Mouse (Mus musculus) myocyte (in vitro differentiated cells): ENCODE measurements around the gene Luzp1. TPM values are rescaled to one million over a fixed set of nuclear protein-coding genes. Genes with fewer than 3 reads are reported as not detected.
A peak's percentile ranks its signal among the peaks of the same experiment; 100 is the strongest.

Source experiments
- H3K27me3 ChIP-seq: one replicate; pipeline ENCODE4 v1.6.1; 2011; ENCODE audit not compliant: control insufficient read depth, insufficient read depth, insufficient read length
- H3K36me3 ChIP-seq: one replicate; pipeline ENCODE4 v1.6.1; 2011; ENCODE audit not compliant: control insufficient read depth, insufficient read depth
- H3K4me2 ChIP-seq: one replicate; pipeline ENCODE4 v1.6.1; 2011; ENCODE audit warnings: low read depth, control low read depth
- H3K4me3 ChIP-seq: one replicate; pipeline ENCODE4 v1.5.1; 2011; ENCODE audit warnings: mild to moderate bottlenecking, control low read depth, moderate library complexity
- H3K79me2 ChIP-seq: one replicate; pipeline ENCODE4 v1.6.1; 2011; ENCODE audit not compliant: control insufficient read depth, insufficient read depth
- H3ac ChIP-seq: one replicate; pipeline ENCODE4 v1.6.1; 2011; ENCODE audit not compliant: control insufficient read depth, insufficient read length
- CEBPB ChIP-seq: IDR thresholded peaks from 2 replicates; pipeline ENCODE4 v1.6.1; 2011; ENCODE audit warnings: mild to moderate bottlenecking, moderate library complexity; ENCODE audit not compliant: poor library complexity, insufficient read depth, severe bottlenecking
- E2F4 ChIP-seq: IDR thresholded peaks from one replicate; pipeline ENCODE4 v1.6.1; 2011; ENCODE audit warnings: mild to moderate bottlenecking, control low read depth, moderate library complexity; ENCODE audit not compliant: insufficient read depth
- MAX ChIP-seq: IDR thresholded peaks from one replicate; pipeline ENCODE4 v1.6.1; 2011; ENCODE audit warnings: low read depth, mild to moderate bottlenecking, control low read depth
- MYOD1 ChIP-seq, 3 experiments: IDR thresholded peaks; one replicate each; pipeline ENCODE4 v1.6.1; 2011; ENCODE audit warnings: control low read depth in 2 of 3, low read depth in 2 of 3, mild to moderate bottlenecking in 2 of 3, moderate library complexity in 1 of 3; ENCODE audit not compliant: insufficient read length in 2 of 3, control insufficient read depth in 1 of 3
- MYOG ChIP-seq, 3 experiments: IDR thresholded peaks; one replicate each; pipeline ENCODE4 v1.6.1; 2011; ENCODE audit warnings: control low read depth in 2 of 3, low read depth in 2 of 3, mild to moderate bottlenecking in 2 of 3; ENCODE audit not compliant: insufficient read length in 2 of 3, control insufficient read depth in 1 of 3, insufficient read depth in 1 of 3
- POLR2A ChIP-seq: IDR thresholded peaks from one replicate; pipeline ENCODE4 v1.6.1; 2011; ENCODE audit warnings: low read depth, mild to moderate bottlenecking, control low read depth, moderate library complexity; ENCODE audit not compliant: insufficient read length
- POLR2AphosphoS2 ChIP-seq: IDR thresholded peaks from one replicate; pipeline ENCODE4 v1.6.1; 2011; ENCODE audit warnings: low read depth, control low read depth; ENCODE audit not compliant: insufficient read length
- REST ChIP-seq: IDR thresholded peaks from one replicate; pipeline ENCODE4 v1.6.1; 2011; ENCODE audit warnings: mild to moderate bottlenecking, control low read depth, moderate library complexity; ENCODE audit not compliant: insufficient read depth, insufficient read length
- SRF ChIP-seq: IDR thresholded peaks from one replicate; pipeline ENCODE4 v1.6.1; 2011; ENCODE audit warnings: low read depth; ENCODE audit not compliant: control insufficient read depth, insufficient read length
- TCF12 ChIP-seq: IDR thresholded peaks from one replicate; pipeline ENCODE4 v1.6.1; 2011; ENCODE audit warnings: mild to moderate bottlenecking, control low read depth; ENCODE audit not compliant: poor library complexity, insufficient read depth, severe bottlenecking
- TCF3 ChIP-seq: IDR thresholded peaks from one replicate; pipeline ENCODE4 v1.6.1; 2011; ENCODE audit warnings: low read depth, control low read depth; ENCODE audit not compliant: insufficient read length
- USF1 ChIP-seq: IDR thresholded peaks from one replicate; pipeline ENCODE4 v1.6.1; 2011; ENCODE audit warnings: low read depth, mild to moderate bottlenecking, control low read depth, moderate library complexity
- polyA plus RNA-seq: library from polyadenylated mRNA; unstranded; fragments of >200 nt; fragmentation: generic; extraction: Trizol; gene quantifications from one replicate; pipeline ENCODE4 v1.2.1, GENCODE M21; 2012; ENCODE audit warnings: missing spikeins

Luzp1 gene
- polyA plus RNA-seq, 1 experiment: 12.5 TPM

GRCm38 (mm10) chr4:136512905-136513304, 43.3 kb downstream of the Luzp1 start:
- Histone ChIP-seq H3ac (no peak overlapping the region), H3K79me2 (peaks cover 99% of the 10 kb centered on the region), H3K27me3 (no peaks in the 10 kb centered on the region), H3K36me3 (no peaks in the 10 kb centered on the region), H3K4me2 (peak overlapping the region; percentile 5), H3K4me3 (no peak overlapping the region)
- TF ChIP-seq MYOG (IDR thresholded peaks at IDR 0.05; ENCODE audit: control insufficient read depth in 1 of 3, insufficient read depth in 1 of 3, insufficient read length in 2 of 3, low read depth in 2 of 3) (peak in 1 of 3 experiments; percentile 63), MYOD1 (IDR thresholded peaks at IDR 0.05; ENCODE audit: control insufficient read depth in 1 of 3, insufficient read length in 2 of 3, low read depth in 2 of 3) (peak in 2 of 3 experiments; percentile 33 to 70), SRF (no peak), E2F4 (no peak), USF1 (no peak), MAX (no peak)

GRCm38 (mm10) chr4:136518141-136518540, 48.6 kb downstream of the Luzp1 start:
- Histone ChIP-seq H3K79me2 (peaks cover 89% of the 10 kb centered on the region), H3ac (no peak overlapping the region), H3K4me2 (peak overlapping the region; percentile 87), H3K4me3 (no peak overlapping the region), H3K27me3 (no peaks in the 10 kb centered on the region), H3K36me3 (no peaks in the 10 kb centered on the region)
- TF ChIP-seq MAX (no peak), TCF3 (no peak), POLR2A (no peak), MYOD1 (IDR thresholded peaks at IDR 0.05; ENCODE audit: control insufficient read depth in 1 of 3, insufficient read length in 2 of 3, low read depth in 2 of 3) (no peak), E2F4 (no peak)

- Histone ChIP-seq H3K27me3 (no peaks in the 10 kb centered on the region), H3K36me3 (no peaks in the 10 kb centered on the region), H3K4me2 (peak overlapping the region; percentile 87), H3ac (no peak overlapping the region), H3K4me3 (no peak overlapping the region), H3K79me2 (peaks cover 89% of the 10 kb centered on the region)
- no peak for TF ChIP-seq USF1
- no peak for TF ChIP-seq CEBPB
- no peak for TF ChIP-seq SRF
- no peak for TF ChIP-seq TCF3
- TF ChIP-seq MYOD1 (IDR thresholded peaks at IDR 0.05; ENCODE audit: control insufficient read depth in 1 of 3, insufficient read length in 2 of 3, low read depth in 2 of 3): no peak
- TF ChIP-seq REST: no peak
These were observed 49.0 kb downstream of the Luzp1 start for GRCm38 (mm10) chr4:136518576-136518975.

GRCm38 (mm10) chr4:136519866-136520265, 50.3 kb downstream of the Luzp1 start:
- Histone ChIP-seq H3K79me2 (peaks cover 84% of the 10 kb centered on the region), H3K4me3 (no peak overlapping the region), H3K27me3 (no peaks in the 10 kb centered on the region), H3ac (no peak overlapping the region), H3K4me2 (no peak overlapping the region), H3K36me3 (no peaks in the 10 kb centered on the region)
- TF ChIP-seq CEBPB: no peak
- TF ChIP-seq E2F4: no peak
- TF ChIP-seq POLR2A: no peak
- no peak for TF ChIP-seq MYOG (IDR thresholded peaks at IDR 0.05; ENCODE audit: control insufficient read depth in 1 of 3, insufficient read depth in 1 of 3, insufficient read length in 2 of 3, low read depth in 2 of 3)
- TF ChIP-seq USF1: no peak
- no peak for TF ChIP-seq SRF
- TF ChIP-seq MAX: no peak

GRCm38 (mm10) chr4:136521898-136522297, 52.3 kb downstream of the Luzp1 start:
- Histone ChIP-seq H3K4me2 (no peak overlapping the region), H3K79me2 (peaks cover 66% of the 10 kb centered on the region)
- TF ChIP-seq MYOG (IDR thresholded peaks at IDR 0.05; ENCODE audit: control insufficient read depth in 1 of 3, insufficient read depth in 1 of 3, insufficient read length in 2 of 3, low read depth in 2 of 3): no peak
- no peak for TF ChIP-seq USF1
- no peak for TF ChIP-seq E2F4
- no peak for TF ChIP-seq MAX
- TF ChIP-seq SRF: no peak
- no peak for TF ChIP-seq TCF12
- TF ChIP-seq MYOD1 (IDR thresholded peaks at IDR 0.05; ENCODE audit: control insufficient read depth in 1 of 3, insufficient read length in 2 of 3, low read depth in 2 of 3): no peak
- TF ChIP-seq CEBPB: no peak
- TF ChIP-seq POLR2AphosphoS2: no peak

More at GRCm38 (mm10) chr4:136521898-136522297, 52.3 kb downstream of the Luzp1 start:
- H3K36me3 ChIP-seq: no peaks in the 10 kb centered on the region
- H3K27me3 ChIP-seq: no peaks in the 10 kb centered on the region
- no peak overlapping the region for H3ac ChIP-seq
- no peak overlapping the region for H3K4me3 ChIP-seq
